Mouse (Mus musculus) right cerebral cortex, adult 18-20 months (tissue): ENCODE measurements at regions not wholly inside any gene's neighbourhood (a gene's known extent, or its start where the extent isn't known, plus 50 kb on each side); places are given as distances from the start of the nearest gene placed in this dataset.

ENCODE experiments used
- DNase-seq: peaks from one replicate; pipeline ENCODE4 v3.0.0; 2022; ENCODE audit warnings: mixed read lengths

DNA sequence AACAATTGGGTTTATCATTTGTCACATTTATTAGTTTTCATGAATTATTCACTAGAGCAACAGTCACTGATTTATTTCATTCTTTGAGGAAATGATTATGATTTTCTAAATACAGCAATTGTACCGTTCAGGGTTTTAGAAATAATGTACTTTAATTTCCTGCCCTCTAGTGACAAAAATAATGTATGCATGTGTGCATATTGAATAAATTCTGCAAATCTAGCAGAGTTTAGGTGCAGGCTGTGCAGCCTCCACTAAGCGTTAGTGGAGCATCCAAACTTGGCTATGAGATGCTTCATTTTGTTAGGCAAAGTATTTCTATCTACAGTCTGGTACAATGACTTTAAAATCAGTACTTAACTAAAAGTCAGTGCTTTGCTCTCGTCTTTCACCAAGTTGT is 642.1 kb upstream of the A830018L16Rik start:
- no peak for DNase-seq

- DNase-seq: no peak
Measured at GRCm38 (mm10) chr1:10794074-10794783, 619.7 kb upstream of the A830018L16Rik start.

DNA sequence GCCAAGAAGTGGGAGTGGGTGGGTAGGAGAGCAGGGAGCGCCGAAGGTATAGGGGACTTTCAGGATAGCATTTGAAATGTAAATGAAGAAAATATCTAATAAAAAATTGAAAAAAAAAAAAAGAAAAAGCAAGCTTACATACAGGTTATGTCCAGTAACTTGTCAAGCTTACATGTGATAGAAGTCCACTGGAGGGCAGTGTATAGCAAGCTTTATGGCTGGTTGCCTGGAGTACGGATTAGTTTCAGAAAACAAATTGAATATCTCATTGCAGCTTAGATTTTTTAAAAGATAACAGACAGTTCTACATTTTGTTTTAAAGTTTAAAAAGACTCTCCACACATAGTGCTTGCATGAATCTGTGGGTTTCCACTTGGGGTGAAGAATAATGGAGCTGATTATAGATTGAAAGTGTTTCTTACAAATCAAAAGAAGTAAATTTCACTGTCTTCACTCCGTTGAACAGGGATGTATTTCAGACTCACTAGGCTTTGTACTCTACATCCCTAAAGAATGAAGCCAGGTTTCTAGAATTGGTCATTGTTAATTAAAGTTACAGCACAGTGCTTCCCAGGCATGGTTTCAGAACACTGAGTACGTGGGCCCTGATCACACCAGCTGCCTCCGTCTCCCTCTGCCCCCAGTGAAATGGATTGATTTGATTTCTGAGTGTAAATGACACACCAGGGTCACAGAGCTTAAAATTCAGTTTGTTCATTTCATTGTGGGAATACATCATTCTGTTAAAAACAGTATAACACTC is 578.1 kb upstream of the A830018L16Rik start:
- peak; percentile 39 for DNase-seq

- DNase-seq: peak; percentile 11
Measured at GRCm38 (mm10) chr1:10837180-10837579, 576.7 kb upstream of the A830018L16Rik start.

DNA sequence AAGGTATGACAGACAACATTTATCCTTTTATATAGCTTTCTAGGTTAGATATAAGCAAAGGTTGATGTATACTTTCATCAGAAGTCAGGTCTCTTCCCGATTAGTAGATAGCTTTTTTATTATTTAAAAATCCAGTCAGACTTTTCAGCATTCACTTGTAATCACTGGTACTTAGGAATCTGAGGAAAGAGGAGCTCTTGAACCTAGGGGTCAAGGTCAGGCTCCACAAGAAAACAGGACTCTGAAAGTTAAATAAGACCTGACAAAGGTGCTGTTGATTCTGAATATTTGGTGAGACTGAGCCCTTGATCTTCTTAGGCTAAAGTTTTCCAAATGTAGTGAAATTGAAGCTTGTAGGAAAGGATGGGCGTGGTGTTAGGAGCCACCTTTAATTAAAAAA is 561.0 kb upstream of the A830018L16Rik start:
- DNase-seq: no peak

DNA sequence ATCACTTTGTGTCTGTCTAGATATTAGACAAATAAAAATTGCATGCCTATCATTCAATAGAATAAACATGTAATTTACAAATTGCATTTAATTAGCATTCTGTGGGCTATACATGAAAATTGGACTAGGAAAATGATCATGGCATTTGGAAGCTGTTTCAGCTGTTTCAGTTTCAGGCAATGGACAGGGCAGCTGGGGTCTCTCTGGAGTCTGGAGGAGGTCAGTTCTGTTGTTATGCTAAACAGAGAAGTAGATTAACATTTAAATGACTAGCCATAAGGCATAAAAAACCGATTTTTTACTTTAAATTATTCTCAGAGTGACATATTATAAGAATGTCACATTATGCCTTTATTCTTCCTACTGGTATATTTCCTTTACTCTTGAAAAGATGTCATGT is 559.4 kb upstream of the A830018L16Rik start:
- DNase-seq: no peak

DNA sequence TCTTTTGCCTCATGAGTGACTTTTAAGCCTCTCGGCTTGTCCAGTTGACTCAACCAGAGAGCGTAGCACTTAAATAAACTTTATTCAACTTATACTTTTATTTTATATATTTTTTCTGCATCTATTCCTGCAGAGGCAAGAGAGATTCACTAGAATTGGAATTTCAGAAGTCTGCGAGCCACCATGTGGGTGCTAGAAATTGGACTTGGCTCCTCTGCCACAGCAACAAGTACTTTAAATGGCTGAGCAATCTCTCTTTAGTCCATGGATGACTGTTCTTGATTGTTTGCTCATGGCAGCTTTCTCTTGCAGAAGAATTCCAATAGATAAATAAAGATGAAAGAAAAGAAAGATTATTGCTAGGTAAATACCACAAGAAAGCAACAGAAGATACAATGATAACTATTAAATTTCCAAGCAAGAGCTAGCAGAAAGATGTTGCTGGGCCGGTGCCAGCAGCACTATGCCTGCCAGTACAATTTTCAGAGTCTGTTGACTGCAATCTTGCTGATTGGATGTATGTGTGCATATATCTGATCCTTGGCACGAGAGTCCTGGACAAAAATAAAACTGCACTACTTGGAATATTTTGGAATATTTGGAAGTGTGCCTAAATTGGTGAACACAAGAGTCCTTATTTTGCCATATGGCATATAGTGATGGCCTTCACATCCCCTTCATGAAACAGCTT is 542.6 kb upstream of the A830018L16Rik start:
- DNase-seq: peak; percentile 27

DNA sequence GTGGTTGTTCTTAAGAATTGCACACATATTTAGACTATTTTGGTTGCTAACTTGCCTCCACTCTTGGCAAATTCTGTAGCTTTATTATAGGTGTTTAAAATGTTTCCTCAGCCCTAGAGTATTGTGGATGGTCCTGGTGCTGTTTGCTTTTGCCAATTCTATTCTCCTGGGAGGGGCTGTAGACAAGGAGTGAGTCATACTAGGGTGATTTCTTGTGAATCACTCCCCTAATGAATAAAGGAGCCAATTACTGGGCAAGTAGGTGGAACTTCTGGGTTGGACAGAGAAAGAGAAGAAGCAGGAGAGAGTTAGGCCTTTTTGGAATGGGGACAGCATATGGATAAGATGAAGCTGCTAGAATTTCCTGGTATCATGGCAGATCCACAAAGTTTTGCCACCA is 541.6 kb upstream of the A830018L16Rik start:
- DNase-seq: no peak

DNA sequence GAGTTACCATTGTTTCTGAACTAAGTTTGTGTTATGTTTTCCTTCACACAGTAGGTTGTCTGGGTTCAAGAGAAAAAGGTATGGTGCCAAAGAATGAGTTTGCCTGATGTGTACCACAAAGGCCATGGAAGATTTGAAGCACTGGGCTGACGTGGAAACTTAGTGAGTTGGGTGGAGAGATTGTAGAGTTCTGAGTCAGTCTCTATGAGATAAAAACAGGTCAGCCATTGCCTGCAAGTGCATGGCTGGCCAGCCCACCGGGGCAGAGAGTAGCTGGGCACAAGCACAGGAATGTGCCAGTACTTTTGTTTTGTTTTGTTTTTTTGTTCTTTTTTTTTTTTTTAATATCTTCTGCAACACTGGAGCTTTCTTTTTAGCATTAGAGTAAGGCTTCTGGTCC is 541.2 kb upstream of the A830018L16Rik start:
- no peak for DNase-seq

DNA sequence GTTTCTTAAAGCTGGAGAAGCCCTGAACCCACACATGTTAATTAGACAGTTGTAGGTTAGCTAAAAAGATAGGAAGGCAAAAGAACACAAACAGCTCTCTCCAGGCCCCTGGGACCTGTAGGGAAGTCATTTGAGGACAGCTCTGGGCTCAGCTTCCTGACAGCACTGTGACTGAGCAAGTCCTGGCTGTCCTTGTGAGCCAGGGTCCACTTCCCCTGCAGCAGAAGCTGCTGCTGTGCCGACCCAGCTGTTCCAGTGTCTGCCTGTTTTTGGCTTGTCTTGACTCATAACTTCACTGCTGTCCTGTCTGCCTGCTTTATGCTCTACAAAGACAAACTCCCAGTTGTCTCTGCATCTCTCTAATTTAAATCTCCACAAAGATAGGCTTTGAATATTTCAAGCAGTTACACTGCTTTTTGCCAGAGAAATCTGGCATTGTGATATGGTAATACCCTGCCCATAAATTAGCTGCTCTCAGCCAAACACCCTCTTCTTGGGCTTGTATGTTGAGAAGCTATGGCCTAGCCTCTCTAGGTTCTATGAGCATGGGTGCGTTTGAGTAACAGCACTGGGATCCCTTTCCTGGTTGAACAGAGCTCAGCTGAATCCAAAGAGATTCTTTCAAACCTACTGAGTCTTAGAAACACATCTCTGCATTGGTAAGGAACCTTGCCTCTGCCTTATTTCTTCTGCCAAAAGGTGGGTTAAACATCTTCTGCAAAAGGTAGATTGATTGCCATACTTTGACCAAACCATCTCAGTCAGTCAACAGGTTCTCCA is 536.3 kb upstream of the A830018L16Rik start:
- no peak for DNase-seq

DNA sequence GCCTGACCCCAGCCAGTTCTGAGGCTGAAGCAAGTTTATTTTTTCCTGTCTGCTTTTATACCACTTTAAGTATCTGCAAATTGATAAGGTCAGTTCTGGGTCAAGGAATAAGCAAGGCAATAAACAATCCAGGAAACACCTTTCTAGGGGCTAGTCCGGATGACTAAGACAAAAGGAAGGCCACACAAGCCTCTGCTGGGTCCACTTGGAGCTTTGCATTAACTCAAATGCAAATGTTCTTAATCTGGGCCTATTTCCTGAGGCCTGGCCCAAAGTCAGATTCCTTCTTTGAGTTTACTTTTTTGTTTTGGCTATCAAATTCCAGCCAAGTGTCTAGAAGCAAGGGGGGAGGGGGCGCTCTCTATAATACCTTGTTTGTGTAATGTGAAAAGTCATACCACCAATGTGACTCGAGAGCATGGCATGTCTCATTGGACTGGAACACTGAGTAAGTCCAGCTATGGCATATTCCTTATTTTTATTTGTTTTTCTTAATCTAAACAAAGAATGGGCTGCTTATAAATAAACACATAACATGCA is 535.6 kb upstream of the A830018L16Rik start:
- DNase-seq: no peak

DNA sequence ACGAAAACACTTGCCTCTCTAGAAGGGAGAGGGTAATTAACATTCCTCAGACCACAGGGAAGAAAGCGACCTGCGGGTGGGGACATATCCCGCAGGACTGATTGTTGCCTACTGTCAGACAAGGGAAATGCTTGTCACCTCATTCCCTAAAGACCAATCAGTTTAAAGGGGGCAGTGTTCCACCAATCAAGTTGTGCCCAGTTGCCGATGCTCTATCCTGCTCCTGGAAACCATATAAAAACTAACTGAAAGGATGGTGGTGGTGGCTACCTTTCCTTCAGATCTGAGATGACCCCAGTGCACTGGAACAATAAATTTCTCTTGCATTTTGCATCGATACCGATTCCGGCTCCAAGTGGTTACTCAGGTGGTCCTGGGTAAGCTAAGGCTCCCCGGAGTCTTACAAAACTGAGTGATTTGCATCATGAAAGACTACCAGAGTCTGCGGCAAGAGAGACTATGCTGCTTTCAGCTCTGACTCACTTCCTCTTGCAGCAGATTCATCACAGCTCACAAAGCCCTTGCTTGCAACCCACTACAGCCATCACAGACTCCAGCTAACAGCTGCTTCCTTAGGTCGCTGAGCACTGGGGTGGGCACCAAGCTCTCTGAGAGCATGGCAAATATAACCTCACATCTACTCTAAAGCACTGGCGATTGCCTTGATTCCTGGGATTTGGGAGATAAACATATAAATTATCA is 533.7 kb upstream of the A830018L16Rik start:
- no peak for DNase-seq

GRCm38 (mm10) chr1:10898806-10899205 is 515.1 kb upstream of the A830018L16Rik start:
- DNase-seq: no peak

DNA sequence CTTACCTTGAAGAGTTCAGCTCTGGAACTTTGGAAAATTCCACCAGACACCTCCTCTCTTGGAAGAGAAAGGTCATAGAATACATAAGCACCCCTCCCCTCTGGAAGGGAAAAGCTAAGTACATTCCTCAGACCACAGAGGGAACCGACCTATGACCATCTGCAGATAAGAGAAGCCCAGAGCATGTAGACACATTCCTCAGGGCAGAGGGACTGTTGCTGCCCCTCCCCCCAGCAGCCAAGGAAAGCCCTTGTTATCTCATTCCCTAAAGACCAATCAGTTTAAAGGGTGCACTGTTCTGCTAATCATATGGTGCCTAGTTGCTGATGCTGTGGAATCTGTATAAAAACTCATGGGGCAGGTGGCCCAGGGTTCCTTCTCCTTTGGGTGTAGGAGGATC is 511.2 kb upstream of the A830018L16Rik start:
- no peak for DNase-seq

DNA sequence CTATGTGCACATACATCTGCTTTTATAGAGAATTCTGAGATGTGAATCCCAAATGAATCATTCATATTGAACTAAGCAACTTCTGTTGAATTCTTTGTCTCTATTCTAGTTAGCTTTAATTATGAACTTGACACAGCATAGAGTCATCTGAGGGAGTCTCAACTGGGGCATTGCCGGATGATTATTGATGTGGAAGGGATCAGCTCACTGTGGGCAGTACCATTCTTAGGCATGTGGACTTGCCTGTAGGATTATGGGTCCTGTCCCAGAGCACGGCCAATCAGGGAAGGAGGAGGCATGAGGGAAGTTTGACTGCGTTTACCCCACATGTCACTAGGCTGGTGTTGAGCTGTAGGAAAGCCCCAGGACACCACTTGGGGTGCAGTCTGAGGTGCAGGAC is 493.9 kb upstream of the A830018L16Rik start:
- DNase-seq: no peak

DNA sequence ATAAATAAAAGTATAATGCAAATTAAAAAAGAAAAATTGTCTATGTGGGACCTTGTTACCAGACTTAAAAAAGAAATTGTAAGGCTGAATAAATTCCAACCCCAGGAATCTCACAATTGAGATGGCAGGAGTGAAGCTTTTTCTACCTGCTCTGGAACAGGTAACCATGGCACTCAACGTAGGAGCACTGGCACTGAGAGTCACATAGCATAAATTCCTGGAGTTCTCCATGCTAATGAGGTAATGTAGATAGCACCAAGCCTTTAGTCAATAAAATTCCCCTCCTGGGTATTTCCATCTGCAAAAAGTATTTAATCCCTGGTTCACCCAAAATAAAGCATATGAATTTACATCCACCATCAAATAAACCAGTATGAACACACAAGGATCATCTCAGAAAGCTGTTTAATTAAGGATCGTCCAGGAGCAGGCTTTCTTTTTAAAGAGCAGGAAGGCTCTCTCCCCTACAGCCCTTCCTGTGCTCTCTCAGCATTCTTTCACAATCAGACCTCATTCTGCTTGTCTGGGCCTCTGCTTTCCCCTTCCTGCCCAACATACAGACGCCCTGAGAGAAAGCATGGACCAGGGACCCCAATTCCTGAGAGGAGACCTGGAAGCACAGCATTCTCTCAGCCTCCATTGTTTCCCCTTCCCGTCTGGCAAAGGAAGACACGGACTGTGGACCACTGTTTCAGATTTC is 481.4 kb upstream of the A830018L16Rik start:
- DNase-seq: no peak

- no peak for DNase-seq
Measured at GRCm38 (mm10) chr1:10933206-10933605, 480.7 kb upstream of the A830018L16Rik start.

- no peak for DNase-seq
Measured at GRCm38 (mm10) chr1:10938436-10938835, 475.5 kb upstream of the A830018L16Rik start.

- DNase-seq: no peak
Measured at GRCm38 (mm10) chr1:10940326-10940725, 473.6 kb upstream of the A830018L16Rik start.

DNA sequence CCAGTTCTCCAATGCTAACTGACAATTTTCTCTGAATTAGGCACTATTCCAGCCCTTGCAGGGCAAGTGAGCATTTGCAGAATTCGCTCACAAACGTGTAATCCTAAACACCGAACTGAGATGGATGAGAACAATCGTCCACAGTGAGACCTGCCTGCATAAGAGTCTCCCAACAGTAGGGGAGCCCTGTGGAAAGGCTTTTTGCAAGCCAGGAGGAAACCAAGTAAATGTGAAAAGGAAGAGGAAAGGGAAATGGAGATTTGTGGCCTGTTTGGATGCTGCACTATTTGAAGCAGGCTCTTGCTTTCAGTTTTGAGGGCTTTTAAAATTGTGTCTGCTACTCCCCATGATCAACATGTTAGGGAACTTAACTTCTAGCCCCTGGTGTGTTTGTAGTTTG is 470.9 kb upstream of the A830018L16Rik start:
- DNase-seq: no peak
